Mouse (Mus musculus): ENCODE data around the gene Smyd3.
A peak's percentile ranks its signal among the peaks of the same experiment; 100 is the strongest.
"Not testable (repeated sequence)": the region's sequence is repeated elsewhere in the genome, so short reads cannot be mapped to it uniquely, and the experiment has no call there.

Smyd3 gene

GRCm38 (mm10) chr1:179293772-179294353 lies 224.0 kb downstream of the Smyd3 start:
- no peak for DNase-seq (ENCODE audit: low read depth, low spot score)

- not testable (repeated sequence) for DNase-seq (ENCODE audit: low read depth, low spot score)
These were observed 227.7 kb downstream of the Smyd3 start for GRCm38 (mm10) chr1:179290181-179290580.

- no peak for DNase-seq (ENCODE audit: low read depth, low spot score)
These were observed 228.1 kb downstream of the Smyd3 start for GRCm38 (mm10) chr1:179289744-179290143.

GRCm38 (mm10) chr1:179286748-179287147 lies 231.1 kb downstream of the Smyd3 start:
- DNase-seq (ENCODE audit: low read depth, low spot score) = no peak

GRCm38 (mm10) chr1:179282821-179283220 lies 235.0 kb downstream of the Smyd3 start:
- no peak for DNase-seq (ENCODE audit: low read depth, low spot score)

- DNase-seq (ENCODE audit: low read depth, low spot score) = peak; percentile 4
These were observed 236.3 kb downstream of the Smyd3 start for GRCm38 (mm10) chr1:179281401-179282121.

GRCm38 (mm10) chr1:179279116-179279515 lies 238.7 kb downstream of the Smyd3 start:
- DNase-seq (ENCODE audit: low read depth, low spot score) = no peak

GRCm38 (mm10) chr1:179277346-179277745 lies 240.5 kb downstream of the Smyd3 start:
- DNase-seq (ENCODE audit: low read depth, low spot score) = no peak

- no peak for DNase-seq (ENCODE audit: low read depth, low spot score)
These were observed 241.0 kb downstream of the Smyd3 start for GRCm38 (mm10) chr1:179276866-179277265.

GRCm38 (mm10) chr1:179272926-179273325 lies 244.9 kb downstream of the Smyd3 start:
- no peak for DNase-seq (ENCODE audit: low read depth, low spot score)

- no peak for DNase-seq (ENCODE audit: low read depth, low spot score)
These were observed 245.5 kb downstream of the Smyd3 start for GRCm38 (mm10) chr1:179272351-179272750.

- no peak for DNase-seq (ENCODE audit: low read depth, low spot score)
These were observed 250.9 kb downstream of the Smyd3 start for GRCm38 (mm10) chr1:179266936-179267335.

- no peak for DNase-seq (ENCODE audit: low read depth, low spot score)
These were observed 256.3 kb downstream of the Smyd3 start for GRCm38 (mm10) chr1:179261496-179261966.

- DNase-seq (ENCODE audit: low read depth, low spot score) = no peak
These were observed 261.9 kb downstream of the Smyd3 start for GRCm38 (mm10) chr1:179255826-179256512.

- no peak for DNase-seq (ENCODE audit: low read depth, low spot score)
These were observed 263.3 kb downstream of the Smyd3 start for GRCm38 (mm10) chr1:179254531-179254930.

GRCm38 (mm10) chr1:179252611-179253010 lies 265.2 kb downstream of the Smyd3 start:
- DNase-seq (ENCODE audit: low read depth, low spot score) = no peak

GRCm38 (mm10) chr1:179250388-179250787 lies 267.5 kb downstream of the Smyd3 start:
- DNase-seq (ENCODE audit: low read depth, low spot score) = no peak

GRCm38 (mm10) chr1:179243554-179243953 lies 274.3 kb downstream of the Smyd3 start:
- DNase-seq (ENCODE audit: low read depth, low spot score) = no peak

- DNase-seq (ENCODE audit: low read depth, low spot score) = no peak
These were observed 277.1 kb downstream of the Smyd3 start for GRCm38 (mm10) chr1:179240663-179241279.

- DNase-seq (ENCODE audit: low read depth, low spot score) = no peak
These were observed 279.2 kb downstream of the Smyd3 start for GRCm38 (mm10) chr1:179238639-179239038.

- DNase-seq (ENCODE audit: low read depth, low spot score) = no peak
These were observed 279.9 kb downstream of the Smyd3 start for GRCm38 (mm10) chr1:179237989-179238388.

GRCm38 (mm10) chr1:179236217-179236840 lies 281.5 kb downstream of the Smyd3 start:
- DNase-seq (ENCODE audit: low read depth, low spot score) = no peak

Measured in skeletal muscle tissue, adult 2 months (tissue).